Mouse (Mus musculus) embryo, embryonic 9.5 days (tissue): Measurements from ENCODE around the gene Csnk1g1.
A peak's percentile ranks its signal among the peaks of the same experiment; 100 is the strongest.

Source experiments
- DNase-seq: peaks from one replicate; pipeline ENCODE4 v3.0.0-alpha.2; 2017; ENCODE audit errors: extremely low spot score

Csnk1g1 gene

DNA sequence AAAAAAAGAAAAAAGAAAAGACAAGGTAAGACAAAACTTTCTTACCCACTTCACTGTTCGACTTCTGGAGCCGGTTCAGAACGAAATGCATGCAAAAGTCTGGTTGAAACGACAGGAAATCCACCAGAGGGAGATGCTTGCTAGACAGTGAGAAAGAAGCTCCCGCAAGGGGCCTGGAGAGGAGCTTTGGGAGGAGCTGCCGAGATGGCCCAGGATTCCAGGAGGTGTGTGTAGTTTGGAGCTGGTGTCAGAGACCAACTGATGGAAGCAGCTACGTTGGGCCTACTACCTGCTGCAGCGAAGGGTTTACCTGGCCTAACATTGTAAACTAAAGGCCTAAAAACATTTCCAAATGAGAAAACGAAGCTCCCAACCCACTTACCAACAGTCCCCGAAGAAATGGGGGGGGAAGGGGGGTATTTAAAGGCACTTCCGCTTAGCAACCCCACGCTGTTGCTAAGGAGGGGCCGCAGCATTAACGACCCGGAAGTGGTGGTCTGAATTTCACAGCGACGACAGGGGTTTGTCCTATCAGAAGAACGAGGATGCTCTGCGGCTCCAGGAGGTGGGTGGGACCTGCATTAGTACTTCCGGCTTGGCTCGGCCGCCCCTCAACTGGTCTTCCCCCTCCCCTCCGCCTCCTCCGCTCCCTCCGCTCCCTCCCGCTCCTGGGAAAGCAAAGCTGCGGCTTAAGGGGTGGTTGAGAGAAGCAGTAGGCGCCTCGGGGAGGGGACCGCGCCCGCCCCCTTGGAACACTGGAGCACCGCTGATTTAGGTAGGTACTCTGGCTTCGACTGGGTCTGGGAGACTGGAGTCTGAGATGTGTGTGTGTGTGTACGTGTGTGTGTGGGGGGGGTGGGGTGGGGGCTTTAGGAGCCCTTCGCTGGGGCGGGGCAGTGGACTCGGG lies at the start of gene Csnk1g1, which contains the start of gene Trip4:
TSS of gene Csnk1g1 (plus strand) at position 531 of the 907 bp plus-strand sequence.
TSS of gene Trip4 (minus strand) at position 401 of the 907 bp plus-strand sequence.
- DNase-seq = peak; percentile 96

DNA sequence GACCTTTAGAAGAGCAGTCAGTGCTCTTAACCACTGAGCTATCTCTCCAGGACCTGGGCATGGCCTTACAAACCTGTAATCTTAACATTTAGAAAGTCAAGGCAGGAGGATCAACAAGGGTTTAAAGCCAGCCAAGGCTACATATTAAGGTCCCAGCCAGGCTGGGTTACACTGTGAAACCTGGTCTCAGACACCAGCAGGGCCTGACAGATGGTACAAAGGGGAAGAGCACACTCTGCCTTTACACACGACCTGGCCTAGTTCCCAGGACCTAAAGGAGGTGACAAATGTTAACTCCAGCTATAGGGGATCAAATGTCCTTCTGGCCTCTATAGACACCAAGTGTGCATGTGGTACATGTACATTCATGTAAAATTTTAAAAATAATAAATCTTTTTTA lies 49.1 kb upstream of the Csnk1g1 start:
- DNase-seq = no peak

DNA sequence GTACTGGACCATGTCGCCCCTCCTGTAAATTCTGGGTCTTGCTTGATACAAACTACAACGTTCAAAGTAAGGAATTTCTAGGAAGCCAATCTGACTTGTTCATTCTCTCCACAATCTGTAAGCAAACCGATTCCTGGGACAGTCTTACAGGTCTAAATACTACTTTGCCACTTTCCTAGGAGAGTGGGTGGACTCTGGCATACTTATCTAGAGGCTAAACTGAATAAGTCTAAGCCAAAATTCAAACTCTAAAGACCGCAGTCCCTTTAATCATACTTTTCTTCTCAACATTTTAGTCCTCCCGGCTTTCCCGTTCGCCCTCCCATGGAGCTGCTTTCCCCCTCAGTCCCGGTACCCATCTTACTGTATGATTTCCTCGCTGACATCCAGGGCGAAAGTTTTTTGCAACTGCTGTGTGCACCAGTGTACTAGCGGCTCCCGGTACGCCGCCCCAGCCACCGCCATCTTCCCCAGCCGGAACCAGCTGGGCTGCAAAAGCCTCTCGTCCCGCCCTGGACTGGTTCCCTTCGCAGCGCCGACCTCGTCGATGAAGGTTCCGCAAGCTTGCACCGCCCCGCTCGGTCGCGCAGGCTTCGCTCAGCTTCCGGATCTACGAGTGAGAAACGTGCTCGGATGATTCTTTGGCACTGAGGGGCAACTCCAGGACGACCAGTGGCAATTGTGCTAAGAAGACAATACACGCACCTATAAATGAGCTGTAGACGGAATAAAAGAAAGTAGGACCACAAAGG lies 24.0 kb upstream of the Csnk1g1 start:
- peak; percentile 92 for DNase-seq

DNA sequence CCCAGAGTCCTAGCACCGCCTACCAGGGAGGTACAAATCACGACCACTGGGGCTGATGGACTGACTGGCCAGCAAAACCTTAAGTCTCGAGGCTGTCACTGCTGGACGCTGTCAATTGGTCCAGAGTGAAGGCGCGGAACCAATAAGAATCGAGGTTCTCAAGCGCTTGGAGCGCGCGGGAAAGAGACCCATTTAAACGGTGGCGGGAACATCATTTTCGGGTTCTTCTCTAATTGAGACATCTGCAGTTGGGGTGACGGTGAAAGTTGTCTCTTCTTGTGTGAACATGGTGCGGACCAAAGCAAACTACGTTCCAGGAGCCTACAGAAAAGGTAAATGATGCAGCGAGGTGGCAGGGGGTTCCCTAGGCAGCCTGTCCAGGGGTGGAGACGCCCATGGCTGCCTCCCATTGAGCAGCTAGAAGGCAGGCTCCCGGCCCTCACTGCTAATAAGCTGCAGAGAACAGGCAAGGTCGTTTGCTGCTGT lies 18.5 kb upstream of the Csnk1g1 start, which contains the start of gene Pclaf:
TSS of gene Pclaf (plus strand) at position 95 of the 486 bp plus-strand sequence.
- peak; percentile 86 for DNase-seq

DNA sequence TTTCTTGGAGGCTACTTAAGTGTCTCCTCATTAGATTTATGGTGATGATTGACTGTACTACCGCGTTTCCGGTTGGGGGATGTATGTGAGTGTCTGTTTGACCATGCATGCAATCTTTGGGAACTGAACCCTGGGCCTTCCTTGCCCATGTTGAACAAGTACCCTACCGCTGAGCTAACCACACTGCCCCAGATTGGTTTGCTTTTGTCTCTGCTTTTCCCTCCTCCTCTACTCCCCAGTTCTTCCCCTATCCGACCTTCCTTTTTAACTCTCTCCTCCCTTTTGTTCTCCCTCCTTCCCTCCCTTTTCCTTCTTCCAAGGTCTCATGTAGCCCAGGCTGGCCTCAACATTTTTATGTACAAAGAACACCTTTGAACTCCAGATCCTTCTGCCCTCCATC lies 17.6 kb upstream of the Csnk1g1 start:
- peak; percentile 47 for DNase-seq

DNA sequence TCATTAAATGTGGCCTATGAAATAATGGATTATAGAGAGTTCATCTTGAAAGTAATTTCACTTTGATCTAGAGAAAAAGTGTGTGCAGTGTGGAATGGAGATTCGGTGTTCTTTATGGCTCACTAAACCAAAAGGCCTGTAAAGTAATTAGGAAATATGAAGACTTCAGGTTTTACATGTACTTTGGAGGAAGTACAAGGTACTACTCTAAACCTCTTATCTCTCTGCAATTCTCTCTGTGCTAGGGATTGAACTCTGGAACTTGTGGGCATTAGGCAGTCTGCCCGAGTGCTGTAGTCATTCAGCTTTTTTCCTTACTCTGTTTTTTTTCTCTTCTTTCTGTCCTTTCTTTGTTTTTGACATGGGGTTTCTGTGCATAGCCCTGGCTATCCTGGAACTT lies 11.7 kb upstream of the Csnk1g1 start:
- DNase-seq = no peak

DNA sequence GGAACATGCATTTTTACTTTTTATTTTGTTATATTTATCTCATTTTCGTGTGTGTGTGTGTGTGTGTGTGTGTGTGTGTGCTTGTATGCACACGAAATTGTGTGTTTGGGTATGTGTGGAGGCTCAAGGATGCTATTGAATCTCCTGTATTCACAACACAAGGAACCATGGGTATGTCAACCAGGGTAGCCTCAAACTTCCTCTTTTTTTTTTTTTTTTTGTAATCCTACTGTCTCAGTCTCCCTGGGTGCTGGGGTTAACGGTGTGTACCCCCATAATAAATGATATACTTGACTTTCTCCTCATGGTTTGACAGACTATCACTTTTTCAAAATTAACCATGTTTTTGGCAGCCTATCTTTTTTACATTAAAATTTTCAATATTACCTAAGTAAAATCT lies 5.8 kb upstream of the Csnk1g1 start:
- no peak for DNase-seq

DNA sequence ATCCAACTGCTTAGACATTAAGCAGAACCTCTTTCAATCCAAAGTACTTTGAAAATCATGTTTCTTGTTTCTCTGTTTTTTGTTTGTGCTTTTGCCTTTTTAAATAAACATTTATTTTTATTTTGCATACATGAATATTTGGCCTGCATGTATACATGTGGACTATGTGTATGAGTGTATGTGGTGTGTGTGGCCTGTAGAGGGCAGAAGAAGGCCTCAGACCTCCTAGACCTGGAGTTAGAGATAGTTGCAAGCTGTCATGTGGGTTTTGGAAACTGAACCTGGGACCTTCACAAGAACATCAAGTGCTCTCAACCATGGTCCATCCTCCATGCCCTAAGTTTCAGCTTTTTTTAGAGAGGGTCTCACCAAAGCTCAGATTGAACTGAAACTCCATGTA lies 5.3 kb upstream of the Csnk1g1 start:
- no peak for DNase-seq

DNA sequence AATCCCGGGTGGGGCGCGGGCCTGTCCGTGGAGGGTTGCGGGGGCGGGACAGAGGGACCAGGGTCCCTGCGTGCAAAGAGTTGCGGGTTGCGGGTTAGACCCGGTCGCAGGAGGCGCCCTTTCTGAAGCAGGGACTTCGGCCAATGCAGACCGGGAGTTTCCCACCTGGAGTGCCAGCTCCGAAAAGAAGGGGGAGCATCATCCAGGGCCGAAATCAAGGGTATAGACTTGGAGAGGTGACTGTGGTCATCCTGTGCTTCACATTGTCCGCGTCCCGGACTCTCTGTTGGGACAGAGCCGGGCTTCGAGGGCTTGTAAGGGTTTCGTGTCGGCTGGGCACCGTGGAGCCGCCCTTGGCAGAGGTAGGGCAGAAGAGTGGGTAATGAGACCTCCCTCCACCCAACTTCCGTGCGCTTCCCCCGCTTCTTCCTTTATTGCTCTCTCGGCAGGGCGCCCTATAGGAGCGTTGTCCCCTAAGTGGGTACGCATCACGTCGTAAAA lies 627 bp downstream of the Csnk1g1 start:
- no peak for DNase-seq

DNA sequence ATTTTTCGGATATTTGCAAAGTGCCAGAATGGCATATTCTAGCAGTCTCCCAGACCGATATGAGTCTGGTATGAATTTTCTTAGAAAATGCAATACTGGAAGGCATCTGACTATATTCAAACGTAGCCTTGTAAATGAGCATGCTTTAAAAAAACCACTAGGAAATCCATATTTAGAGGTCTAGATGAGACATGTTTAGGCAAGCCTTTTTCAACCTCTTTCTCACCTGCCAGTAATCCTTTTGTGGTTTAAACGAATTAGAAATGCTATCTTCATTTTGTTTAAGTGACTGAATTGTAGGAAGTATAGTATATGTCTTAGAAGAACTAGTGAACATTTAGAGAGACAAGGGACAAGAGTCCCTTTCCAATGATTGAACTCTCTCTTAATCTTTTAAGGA lies 1.1 kb downstream of the Csnk1g1 start:
- DNase-seq = no peak

DNA sequence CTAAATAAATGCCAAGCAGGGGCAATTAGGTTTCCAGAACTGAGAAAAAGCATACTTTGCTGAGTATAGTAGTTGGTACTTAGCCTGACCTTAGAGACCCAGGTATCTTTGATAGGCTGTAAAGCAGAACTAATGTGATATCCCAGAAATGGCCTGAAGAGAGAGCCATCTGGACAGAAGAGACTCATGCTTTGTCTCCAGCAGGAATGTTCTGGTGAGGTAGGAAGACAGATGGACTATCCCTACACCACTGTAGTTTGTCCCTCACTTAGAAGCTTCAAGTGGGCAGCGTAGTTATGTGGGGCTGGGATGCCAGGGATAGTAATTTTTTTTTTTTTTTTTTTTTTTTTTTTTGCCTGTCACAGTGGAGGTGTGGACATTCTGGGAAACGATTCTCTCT lies 5.3 kb downstream of the Csnk1g1 start:
- no peak for DNase-seq

DNA sequence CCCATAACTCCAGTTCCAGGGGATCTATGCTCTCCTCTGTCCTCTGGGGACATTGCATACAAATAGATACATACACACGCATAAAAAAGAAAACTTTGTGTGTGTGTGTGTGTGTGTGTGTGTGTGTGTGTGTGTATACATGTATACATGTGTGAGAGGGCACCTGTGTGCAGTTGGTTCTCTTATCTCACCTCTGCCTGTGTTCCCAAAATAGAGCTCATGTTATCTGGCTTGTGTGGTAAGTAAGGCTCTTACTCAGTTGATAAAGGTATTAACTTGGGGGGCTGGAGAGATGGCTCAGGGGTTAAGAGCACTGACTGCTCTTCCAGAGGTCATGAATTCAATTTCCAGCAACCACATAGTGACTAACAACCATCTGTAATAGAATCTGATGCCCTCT lies 8.3 kb downstream of the Csnk1g1 start:
- no peak for DNase-seq

DNA sequence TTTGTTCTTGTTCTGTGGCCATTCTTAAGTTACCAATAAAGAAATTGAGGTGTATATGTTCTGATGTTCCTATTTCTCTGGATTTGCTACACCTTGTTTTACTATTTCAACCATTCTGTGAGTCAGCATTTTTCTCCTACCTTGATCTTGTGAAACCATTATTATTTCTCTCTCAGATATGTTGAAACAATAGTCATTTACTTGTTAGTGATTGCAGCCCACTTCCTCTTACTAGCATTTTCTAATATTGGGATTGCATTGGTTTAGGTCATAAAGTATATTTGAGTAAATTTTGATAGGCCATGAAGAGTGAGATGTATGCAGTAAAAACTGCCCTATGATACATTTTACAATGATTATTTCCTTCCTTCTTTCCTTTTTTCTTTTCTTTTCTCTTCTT lies 19.7 kb downstream of the Csnk1g1 start:
- no peak for DNase-seq

DNA sequence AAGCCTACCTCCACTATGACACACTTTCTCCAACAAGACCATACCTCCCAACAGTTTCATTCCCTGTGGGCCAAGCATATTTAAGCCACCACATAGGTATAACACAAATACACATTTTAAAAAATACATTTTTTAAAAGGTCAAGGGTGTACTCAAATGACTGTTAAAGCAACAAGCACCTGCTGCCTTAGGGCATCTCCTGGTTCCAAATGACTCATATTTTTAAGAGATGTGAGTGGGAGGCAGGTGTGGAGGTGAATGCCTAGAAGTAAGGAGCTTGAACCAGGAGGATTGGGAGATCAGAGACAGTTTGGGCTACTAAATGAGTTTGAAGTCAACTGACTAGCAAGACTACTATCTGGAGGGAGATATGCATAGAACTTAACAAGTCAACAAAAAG lies 21.1 kb downstream of the Csnk1g1 start:
- DNase-seq = no peak

DNA sequence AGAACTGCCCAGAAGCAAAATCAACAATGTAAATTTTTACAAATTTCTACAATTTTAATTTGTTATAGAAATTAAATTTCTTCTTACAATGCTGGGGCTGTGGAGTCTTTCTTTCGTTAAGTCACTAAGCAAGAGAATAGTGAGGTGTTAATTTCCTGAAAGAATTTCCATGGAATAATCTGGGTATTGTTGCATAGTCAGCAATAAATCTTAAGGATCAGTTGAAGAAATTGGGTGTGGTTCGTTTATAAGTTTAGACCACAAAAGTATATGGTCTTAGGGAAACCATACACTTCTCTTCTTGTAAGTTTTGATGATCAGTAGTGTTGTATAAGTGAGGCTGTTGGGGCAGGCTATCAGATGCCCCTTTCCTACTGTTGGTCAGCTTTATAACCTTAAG lies 28.8 kb downstream of the Csnk1g1 start:
- DNase-seq = no peak

DNA sequence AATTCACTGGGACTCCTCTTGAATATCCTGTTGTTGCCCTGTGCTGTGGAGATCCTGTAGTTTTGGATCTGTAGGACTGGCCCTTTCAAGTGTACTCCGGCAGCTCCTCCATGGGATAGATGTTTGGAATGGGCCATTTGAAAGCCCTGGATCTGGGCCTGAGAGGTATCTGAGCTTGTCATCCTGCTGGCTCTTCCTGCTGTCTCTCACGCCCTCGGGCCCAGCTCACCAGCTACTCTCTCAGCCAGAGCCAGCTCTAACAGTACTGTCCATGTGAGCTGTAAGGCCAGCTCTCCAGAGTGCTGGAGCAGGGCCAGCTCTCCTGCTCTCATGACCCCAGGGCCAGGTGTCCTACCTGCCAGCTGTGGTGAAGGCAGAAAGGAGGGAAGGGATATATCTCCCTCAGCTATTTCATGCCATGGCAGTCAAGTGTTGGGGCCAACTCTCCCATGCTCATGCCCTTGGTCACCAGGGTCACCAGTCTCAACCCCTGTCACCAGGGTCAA lies 42.4 kb downstream of the Csnk1g1 start:
- DNase-seq = no peak

DNA sequence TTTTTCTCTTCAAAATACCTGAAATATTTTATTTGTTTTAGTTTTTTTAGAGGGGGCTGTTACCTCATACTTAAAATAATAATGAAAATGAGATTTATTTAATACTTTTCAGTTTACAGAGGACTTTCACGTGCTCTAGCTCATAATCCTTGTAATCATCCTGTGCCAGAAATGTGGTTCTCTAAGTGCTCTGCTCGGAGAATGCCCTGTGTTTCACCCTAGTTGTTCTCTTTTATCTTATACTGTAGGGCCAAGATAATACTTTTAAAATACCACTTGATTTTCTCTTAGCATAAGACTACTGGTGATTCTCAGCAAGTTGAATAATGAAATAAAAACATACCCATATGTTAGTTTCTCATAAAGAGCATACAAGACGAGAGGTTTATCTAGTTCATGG lies 61.3 kb downstream of the Csnk1g1 start:
- DNase-seq = no peak

DNA sequence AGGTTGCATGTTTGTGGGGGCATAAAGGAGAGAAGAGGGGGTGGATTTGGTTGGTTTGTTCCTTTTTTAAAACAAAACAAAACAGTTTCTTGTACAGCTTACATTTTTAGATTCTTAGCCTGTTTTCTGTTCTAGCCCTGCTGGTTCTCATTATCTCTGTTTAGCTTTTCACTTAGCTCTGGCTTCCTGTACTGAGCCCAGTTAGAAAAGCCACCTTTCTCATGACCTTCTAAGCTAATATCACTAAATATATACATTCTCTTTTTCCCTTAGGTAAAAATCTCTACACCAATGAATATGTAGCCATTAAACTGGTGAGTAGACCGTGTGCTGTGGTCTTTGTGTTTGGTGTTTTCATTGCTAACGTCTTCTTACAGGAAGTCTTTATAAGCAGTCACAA lies 64.5 kb downstream of the Csnk1g1 start:
- DNase-seq = no peak

DNA sequence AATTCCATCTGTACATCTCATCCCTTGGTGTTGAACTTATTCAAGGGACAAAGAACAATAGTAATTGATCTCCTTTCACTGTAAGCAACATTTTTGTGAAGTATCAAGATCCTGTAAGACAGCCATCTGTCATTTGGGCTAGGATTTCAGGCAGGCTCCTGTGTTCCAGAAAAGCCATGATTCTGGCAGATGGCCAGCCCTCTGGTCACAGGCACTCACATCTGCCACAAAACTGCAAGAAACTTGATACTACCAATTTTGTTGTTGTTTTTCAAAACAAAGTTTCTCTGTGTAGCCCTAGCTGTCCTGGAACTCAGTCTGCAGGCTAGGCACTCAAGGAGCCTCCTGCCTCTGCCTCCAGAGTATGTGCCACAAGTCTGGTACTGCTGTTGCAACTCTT lies 67.2 kb downstream of the Csnk1g1 start:
- no peak for DNase-seq

DNA sequence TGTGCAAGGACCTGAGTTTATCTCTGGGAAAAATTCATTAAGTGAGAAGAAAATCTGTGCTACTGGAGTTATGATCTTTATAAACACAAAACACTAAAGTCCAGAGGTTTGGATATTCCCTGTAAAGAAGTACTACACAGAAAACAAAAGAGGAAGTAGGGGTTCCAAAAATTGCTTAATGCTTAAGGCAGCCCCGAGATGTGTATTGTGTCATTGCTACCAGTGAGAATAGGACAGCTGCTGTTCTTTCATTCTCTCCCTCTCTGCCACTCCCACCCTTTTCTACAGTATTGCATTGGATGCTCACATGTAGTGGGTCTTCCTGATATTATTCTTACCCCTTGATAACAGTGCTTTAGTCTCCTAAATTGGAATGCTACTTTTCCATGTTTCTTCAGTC lies 74.1 kb downstream of the Csnk1g1 start:
- no peak for DNase-seq

DNA sequence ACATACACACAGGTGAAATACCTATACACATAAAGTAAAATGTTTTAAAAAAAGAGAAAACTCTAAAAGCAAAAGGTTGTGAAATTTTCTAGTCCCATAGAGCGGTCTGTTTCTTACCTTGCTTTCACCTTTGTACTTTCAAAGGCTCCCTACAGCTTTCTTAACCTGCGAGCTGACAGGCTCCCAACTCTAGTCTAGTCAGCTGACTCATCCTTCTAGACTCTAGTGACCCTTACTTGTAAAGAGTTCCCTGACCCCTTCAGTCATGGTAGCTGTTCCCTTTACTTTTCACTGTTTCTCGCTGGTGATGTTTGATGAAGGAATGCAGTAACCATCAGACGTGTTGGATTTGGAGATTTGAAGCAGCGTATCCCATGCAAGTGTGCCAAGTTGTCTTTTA lies 78.3 kb downstream of the Csnk1g1 start:
- DNase-seq = no peak
